ENCODE assay signal across 28 mouse cellular contexts in genomic region chr4:45392099-45392498, GRCm38 (mm10). TPM values are rescaled to one million over a fixed set of nuclear protein-coding genes. Genes with fewer than 3 reads are reported as not detected.
DNase-seq lines count a peak whose midpoint lies in the region; ATAC-seq and TF ChIP-seq lines count a peak whose summit lies in the region.
"Had no signal": no experiment of that assay in that cellular context is flagged by ENCODE, and none has a peak within 500 bp of the region (broad histone marks: within the 10 kb centered on the region; RNA-seq: fewer than 3 reads in every experiment).

No protein-coding gene starts in this region.

- intact Hi-C loops in heart, postnatal 25 days (cut with DNase I): no loop called here

- H3K9me3 ChIP-seq in midbrain, postnatal 0 days (ENCODE audit: low read length): no peaks in the 10 kb centered on the region
- no peaks in the 10 kb centered on the region for H3K9me3 ChIP-seq in midbrain, embryonic 10.5 days (replicated peaks)
- H3K9me3 ChIP-seq: embryonic facial prominence, embryonic 13.5 days; heart, embryonic 10.5 days; hindbrain, embryonic 13.5 days; megakaryocyte, embryonic 14.5 days; neural tube, embryonic 12.5 days had no signal

- peak; percentile 48 for TF ChIP-seq CTCF in layer of hippocampus, adult 2 months (conservative IDR thresholded peaks at IDR 0.05)
- peak; percentile 39 for TF ChIP-seq CTCF in midbrain, postnatal 0 days (IDR thresholded peaks at IDR 0.05)

- H3K4me3 ChIP-seq in layer of hippocampus, adult 2 months: no peak overlapping the region
- H3K4me3 ChIP-seq in midbrain, postnatal 0 days (ENCODE audit: low read depth, low read length): no peak overlapping the region
- no peak overlapping the region for H3K4me3 ChIP-seq in midbrain, embryonic 10.5 days
- H3K4me3 ChIP-seq: embryonic facial prominence, embryonic 13.5 days; erythroblast, embryonic 14.5 days; forebrain, embryonic 12.5 days; heart, embryonic 10.5 days; hindbrain, embryonic 13.5 days; limb, embryonic 12.5 days; megakaryocyte, embryonic 14.5 days; neural tube, embryonic 12.5 days had no signal

- no peak overlapping the region for H3K4me2 ChIP-seq in midbrain, postnatal 0 days (ENCODE audit: low read depth, low read length, poor library complexity, severe bottlenecking)
- H3K4me2 ChIP-seq: embryonic facial prominence, embryonic 13.5 days; forebrain, embryonic 12.5 days; hindbrain, embryonic 13.5 days; limb, embryonic 12.5 days; neural tube, embryonic 12.5 days had no signal

- H3K9ac ChIP-seq in midbrain, postnatal 0 days (replicated peaks; ENCODE audit: low read length, poor library complexity, severe bottlenecking): no peak overlapping the region
- H3K9ac ChIP-seq: embryonic facial prominence, embryonic 13.5 days; forebrain, embryonic 12.5 days; hindbrain, embryonic 13.5 days; limb, embryonic 12.5 days; neural tube, embryonic 12.5 days had no signal

- DNase-seq in heart, adult 11 months: peak; percentile 48
- DNase-seq in heart, postnatal 25 days (ENCODE audit: low spot score): no peak
- DNase-seq in layer of hippocampus, adult 2 months (ENCODE audit: low spot score in 2 of 2): no peak
- DNase-seq in layer of hippocampus, adult 9-10 months (ENCODE audit: low spot score): no peak
- DNase-seq in midbrain, postnatal 0 days (ENCODE audit: low spot score): no peak
- DNase-seq in midbrain, embryonic 10.5 days (ENCODE audit: low spot score): no peak
- no peak for DNase-seq in ovary, postnatal 36 days (ENCODE audit: low spot score)
- DNase-seq in Muller cell, postnatal 12 days (ENCODE audit: inconsistent ontology term): no peak
- DNase-seq: adrenal gland, postnatal 10 days; cerebellum, adult 8-10 months; cerebellum, postnatal 36 days; embryo, embryonic 11 days; midbrain, embryonic 14.5 days; right cerebral cortex, adult 18-20 months; right cerebral cortex, postnatal 4 days; thymus, adult 2 months; thymus, postnatal 4 days had no signal

- no peaks in the 10 kb centered on the region for H3K27me3 ChIP-seq in midbrain, postnatal 0 days (ENCODE audit: insufficient read depth, low read length)
- H3K27me3 ChIP-seq in midbrain, embryonic 10.5 days (ENCODE audit: low read depth, poor library complexity, severe bottlenecking): no peaks in the 10 kb centered on the region
- H3K27me3 ChIP-seq: embryonic facial prominence, embryonic 13.5 days; forebrain, embryonic 12.5 days; hindbrain, embryonic 13.5 days; limb, embryonic 12.5 days; neural tube, embryonic 12.5 days had no signal

- H3K27ac ChIP-seq in layer of hippocampus, adult 2 months: no peak overlapping the region
- no peak overlapping the region for H3K27ac ChIP-seq in midbrain, postnatal 0 days (ENCODE audit: low read depth, low read length)
- no peak overlapping the region for H3K27ac ChIP-seq in midbrain, embryonic 10.5 days (replicated peaks)
- H3K27ac ChIP-seq: embryonic facial prominence, embryonic 13.5 days; forebrain, embryonic 12.5 days; gastrocnemius, adult 2 months; heart, embryonic 10.5 days; hindbrain, embryonic 13.5 days; limb, embryonic 12.5 days; neural tube, embryonic 12.5 days had no signal

- H3K4me1 ChIP-seq in midbrain, postnatal 0 days (ENCODE audit: insufficient read depth, low read length): no peaks in the 10 kb centered on the region
- H3K4me1 ChIP-seq in midbrain, embryonic 10.5 days: peaks cover 6% of the 10 kb centered on the region; the same call in 1 of the 2 replicates
- H3K4me1 ChIP-seq: embryonic facial prominence, embryonic 13.5 days; forebrain, embryonic 12.5 days; heart, embryonic 10.5 days; hindbrain, embryonic 13.5 days; limb, embryonic 12.5 days; neural tube, embryonic 12.5 days had no signal

- ATAC-seq in midbrain, postnatal 0 days (ENCODE audit: low FRiP score): no peak
- ATAC-seq: activated CD4-positive, CD25-positive, alpha-beta regulatory T cell, adult 4 months; inflammation-experienced regulatory T-cells, adult 6 months had no signal

- whole genome bisulfite sequencing in midbrain, postnatal 0 days: 72% methylated on average over 4 of the region's 4 CpGs
- WGBS in midbrain, embryonic 10.5 days: 71% methylated on average over 4 of the region's 4 CpGs

- H3K36me3 ChIP-seq in midbrain, postnatal 0 days (ENCODE audit: insufficient read depth, low read length): no peaks in the 10 kb centered on the region
- H3K36me3 ChIP-seq in midbrain, embryonic 10.5 days: peaks cover 16% of the 10 kb centered on the region

RNA-seq across cellular contexts. Expression of gene Slc25a51, which starts 16.5 kb away (rescaled TPM):
- 100 to 1,000 TPM; 105 to 128 TPM for total RNA-seq in heart, postnatal 25 days (2021)
- 100 to 1,000 TPM; 141 to 144 TPM for total RNA-seq in layer of hippocampus, adult 2 months (2021)
- total RNA-seq in midbrain, postnatal 0 days (2014; rRNA removed): 128 and 132 TPM in 2 replicates
- polyA plus RNA-seq in midbrain, postnatal 0 days (2015; fragmentation: Nextera tagmentation; extraction: Ambion mirVana): 62.8 and 69.7 TPM in 2 replicates
- 78.3 and 80.1 TPM in 2 replicates for polyA plus RNA-seq in midbrain, embryonic 10.5 days (2016; fragmentation: Nextera tagmentation; extraction: Ambion mirVana)

RNA-seq across cellular contexts. Expression of gene Exosc3, which starts 49.6 kb away (rescaled TPM):
- 10 to 100 TPM; 12.6 to 14.2 TPM for total RNA-seq in heart, postnatal 25 days (2021)
- total RNA-seq in layer of hippocampus, adult 2 months (2021): 10 to 100 TPM; 15.3 to 15.7 TPM
- 19.9 and 26.2 TPM in 2 replicates for total RNA-seq in midbrain, postnatal 0 days (2014; rRNA removed)
- 21.3 and 24.3 TPM in 2 replicates for polyA plus RNA-seq in midbrain, postnatal 0 days (2015; fragmentation: Nextera tagmentation; extraction: Ambion mirVana)
- polyA plus RNA-seq in midbrain, embryonic 10.5 days (2016; fragmentation: Nextera tagmentation; extraction: Ambion mirVana): 113 and 121 TPM in 2 replicates

RNA-seq across cellular contexts. Expression of gene Dcaf10, which starts 50.2 kb away (rescaled TPM):
- 10 to 100 TPM; 12.5 to 14.3 TPM for total RNA-seq in heart, postnatal 25 days (2021)
- total RNA-seq in layer of hippocampus, adult 2 months (2021): 10 to 100 TPM; 16.1 to 16.9 TPM
- 29.0 and 62.5 TPM in 2 replicates for total RNA-seq in midbrain, postnatal 0 days (2014; rRNA removed)
- polyA plus RNA-seq in midbrain, postnatal 0 days (2015; fragmentation: Nextera tagmentation; extraction: Ambion mirVana): 9.0 and 10.1 TPM in 2 replicates
- polyA plus RNA-seq in midbrain, embryonic 10.5 days (2016; fragmentation: Nextera tagmentation; extraction: Ambion mirVana): 7.7 and 8.1 TPM in 2 replicates
